Mouse (Mus musculus) T-helper 17 cell (primary cell): ENCODE measurements around the gene Rnf207.

Source experiments
- in situ Hi-C, 2 experiments: fragments of 300-600 bp; cut with MboI, MseI; formaldehyde crosslinking; loops; 1 replicate in 1 of 2; 2 replicates in 1 of 2; pipeline ENCODE4 v1.15.1; 2025; ENCODE audit warnings: high pct_unique_total_duplicates in 2 of 2

Gene Rnf207

DNA sequence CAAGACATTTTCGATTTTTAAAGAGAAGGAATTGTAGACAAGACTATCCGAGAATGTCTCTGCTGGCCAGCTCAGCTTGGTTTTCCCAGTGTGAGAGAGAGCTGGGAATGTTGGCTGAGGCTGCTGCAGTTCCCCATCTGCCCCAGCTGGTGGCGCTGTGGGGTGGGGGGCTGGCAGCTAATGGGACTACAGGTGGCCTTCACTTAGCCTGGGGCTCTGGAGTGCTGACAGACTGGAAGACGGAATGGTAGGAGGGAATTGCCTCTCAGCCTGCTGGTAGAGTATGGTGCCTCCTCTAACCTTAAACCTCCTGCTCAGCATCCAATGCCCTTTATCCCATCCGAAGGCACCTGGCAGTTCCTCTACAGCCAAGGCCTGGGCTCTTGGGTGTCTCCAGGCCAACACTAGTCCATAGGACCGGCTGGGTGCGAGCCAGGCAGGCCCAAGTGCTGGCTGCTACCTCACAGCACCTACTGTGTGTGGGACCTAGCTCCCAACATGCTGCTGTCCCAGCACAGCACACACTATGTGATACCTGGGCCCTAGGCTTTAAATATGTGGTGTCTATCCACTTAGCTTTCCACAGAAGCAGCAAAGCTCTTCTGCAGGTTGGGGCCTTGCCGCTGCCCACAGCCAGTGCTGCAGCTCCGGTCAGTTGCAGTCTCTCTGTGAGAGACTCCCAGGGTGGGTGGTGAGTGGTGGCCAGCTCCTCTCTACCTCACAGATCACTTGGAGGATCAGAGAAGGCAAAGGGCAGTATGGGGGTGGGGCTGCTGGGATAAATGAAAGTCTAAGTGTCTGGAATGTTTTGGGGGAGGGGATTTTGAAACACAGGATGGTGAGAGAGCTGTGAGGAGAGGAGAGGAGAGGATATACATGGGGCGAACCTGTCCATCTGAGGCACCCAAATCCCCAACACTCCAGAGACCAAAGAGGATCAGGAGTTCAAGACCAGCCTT lies 42.1 kb downstream of the Rnf207 start:
- in situ Hi-C loops = loop anchor here in 1 of 2 experiments (10.0 kb wide), 1 partner anchor 1868 kb away; the partner anchor contains the start of genes Trp73 and Wrap73

DNA sequence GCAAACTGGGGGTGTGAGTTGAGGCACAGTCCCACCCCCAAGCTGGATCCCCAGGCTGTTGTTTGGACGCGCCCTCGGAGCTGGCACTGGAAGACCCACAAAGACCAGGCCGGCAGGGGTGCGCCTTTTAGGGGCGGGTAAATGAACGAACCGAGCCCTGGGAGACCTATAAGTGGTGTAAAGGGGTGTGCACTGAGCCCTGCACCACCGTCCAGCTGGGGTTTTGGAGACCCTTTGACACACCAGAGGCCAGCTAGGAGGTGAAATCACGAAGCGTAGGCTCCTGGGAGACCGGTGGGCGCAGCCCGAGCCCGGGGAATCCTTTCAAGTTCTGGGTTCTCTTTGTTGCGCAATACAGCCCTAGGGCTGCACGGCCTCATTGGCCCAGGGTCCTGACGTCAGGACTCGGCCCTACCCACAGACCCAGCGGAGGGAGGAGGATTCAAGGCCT lies 44.1 kb downstream of the Rnf207 start:
- in situ Hi-C loops = loop anchor here in 1 of 2 experiments (10.0 kb wide), 1 partner anchor 1870 kb away; the partner anchor contains the start of genes Trp73 and Wrap73

DNA sequence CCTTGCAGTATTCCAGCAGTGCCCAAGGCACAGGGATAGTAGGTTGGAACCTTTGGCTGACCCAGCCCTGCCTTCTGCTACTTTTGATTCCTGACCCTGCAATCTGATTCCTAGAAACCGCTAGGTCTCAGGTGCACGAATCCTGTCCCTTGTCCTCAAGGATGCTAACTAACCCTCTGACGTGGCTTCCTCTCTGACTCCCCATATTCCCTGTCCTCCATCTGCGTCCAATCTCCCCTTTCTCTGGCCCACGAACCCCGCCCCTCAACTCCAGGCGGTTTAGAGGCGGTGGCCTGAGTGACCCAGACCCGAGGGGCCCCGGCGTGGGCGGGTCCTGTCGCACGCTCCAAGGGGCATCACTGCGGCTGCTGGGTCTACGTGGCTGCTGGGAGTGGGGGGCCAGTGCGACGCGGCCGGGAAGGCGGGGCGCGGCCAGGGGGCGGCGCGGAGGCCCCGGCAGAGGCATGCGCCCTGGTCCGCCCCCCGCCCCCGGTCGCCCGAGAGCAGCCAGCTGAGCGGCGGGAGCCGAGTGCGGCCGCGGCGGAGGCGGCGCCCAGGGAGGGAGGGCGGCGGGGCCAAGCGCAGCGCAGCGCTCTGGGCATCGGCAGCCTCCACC lies 45.1 kb downstream of the Rnf207 start, which contains the start of gene Gpr153:
Gene Gpr153, plus strand, starts transcription at position 612 of the 616 bp plus-strand sequence.
- in situ Hi-C loops = loop anchor here in 1 of 2 experiments (10.0 kb wide), 1 partner anchor 1871 kb away; the partner anchor contains the start of genes Trp73 and Wrap73

DNA sequence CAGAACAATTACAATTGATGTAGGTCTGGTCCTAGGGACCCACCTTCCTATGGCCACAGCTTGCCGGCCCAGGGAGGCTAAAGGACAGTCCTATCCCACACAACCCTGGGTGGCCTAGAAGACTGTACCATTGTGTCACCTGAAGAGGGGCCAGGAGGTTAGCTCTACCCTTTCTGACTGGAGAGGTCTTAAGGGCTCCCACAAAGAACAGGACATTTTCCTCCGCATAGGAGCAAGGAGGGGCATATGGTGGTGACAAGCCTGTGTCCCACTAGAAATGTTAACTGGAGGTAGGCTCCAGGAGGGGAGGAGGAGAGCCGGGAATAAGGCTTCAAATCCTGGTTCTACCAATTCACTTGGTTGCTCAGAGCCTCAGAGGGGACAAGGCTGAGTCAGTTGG lies 45.6 kb downstream of the Rnf207 start:
- in situ Hi-C loops = loop anchor here in 1 of 2 experiments (10.0 kb wide), 1 partner anchor 1872 kb away; the partner anchor contains the start of genes Trp73 and Wrap73

DNA sequence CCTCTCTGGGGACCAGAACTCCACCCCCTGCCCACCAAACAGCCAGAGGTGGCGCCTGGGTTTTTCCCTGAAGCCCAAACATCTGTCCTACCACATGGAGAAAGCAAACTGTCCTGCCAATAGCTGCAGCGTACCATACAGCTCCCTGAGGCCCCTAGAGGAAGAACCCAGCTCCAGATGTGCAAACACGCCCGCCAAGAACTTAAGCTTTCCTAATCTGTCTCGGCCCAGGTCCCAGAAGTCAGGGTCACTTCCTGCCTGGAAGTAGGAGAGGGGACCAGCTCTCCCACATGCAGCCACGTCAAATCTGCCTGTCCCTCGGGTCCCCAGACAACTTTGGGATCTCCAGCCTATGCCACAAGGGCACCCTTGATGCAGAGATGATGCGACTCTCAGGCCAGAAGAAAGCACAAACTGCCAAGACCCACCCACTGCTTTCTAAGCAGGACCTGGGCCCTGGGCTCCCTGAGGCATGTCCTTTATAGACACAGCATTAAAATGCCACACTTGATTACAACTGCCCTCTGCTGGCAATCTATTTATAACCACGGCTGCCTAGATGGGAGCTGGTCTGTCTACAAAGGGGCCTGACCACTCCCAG lies 46.2 kb downstream of the Rnf207 start:
- in situ Hi-C loops = loop anchor here in 1 of 2 experiments (10.0 kb wide), 1 partner anchor 1872 kb away; the partner anchor contains the start of genes Trp73 and Wrap73

DNA sequence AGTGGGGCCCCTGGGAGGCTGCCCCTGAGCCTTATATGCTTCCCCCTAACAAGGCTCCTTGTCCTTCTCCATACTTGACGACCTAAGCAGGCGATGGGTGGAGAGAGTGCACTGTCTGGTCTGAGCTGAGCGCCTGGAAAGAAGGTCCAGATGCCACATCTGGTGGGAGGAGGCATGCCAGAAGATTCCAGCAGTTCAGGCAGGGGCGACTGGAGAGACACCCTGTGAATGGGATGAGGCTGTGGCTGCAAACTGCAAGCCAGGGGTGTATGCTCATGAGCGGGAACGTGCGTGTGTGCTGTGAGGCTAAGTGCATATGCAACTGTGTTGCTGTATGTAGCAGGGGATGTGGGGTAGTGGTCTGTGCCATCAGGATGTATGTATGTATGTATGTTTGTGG lies 46.8 kb downstream of the Rnf207 start:
- in situ Hi-C loops = loop anchor here in 1 of 2 experiments (10.0 kb wide), 1 partner anchor 1873 kb away; the partner anchor contains the start of genes Trp73 and Wrap73

DNA sequence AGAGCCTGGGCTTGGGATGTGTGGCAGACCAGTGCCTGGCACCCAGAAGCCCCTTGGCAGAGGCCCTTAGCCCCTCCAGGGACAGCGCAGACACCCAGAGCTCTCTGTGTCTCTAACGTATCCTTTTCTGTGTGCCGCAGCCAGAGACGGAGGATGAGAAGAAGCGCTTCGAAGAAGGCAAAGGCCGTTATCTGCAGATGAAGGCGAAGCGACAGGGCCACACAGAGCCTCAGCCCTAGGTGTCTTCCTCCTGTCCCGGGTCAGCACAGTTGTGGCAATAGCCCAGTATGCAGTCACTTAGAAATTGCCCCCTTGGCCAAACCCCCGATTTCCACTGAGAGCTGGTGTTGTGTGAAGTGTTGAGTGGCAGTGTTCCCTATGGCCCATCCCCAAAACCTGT lies 47.5 kb downstream of the Rnf207 start:
- in situ Hi-C loops = loop anchor here in 1 of 2 experiments (10.0 kb wide), 1 partner anchor 1873 kb away; the partner anchor contains the start of genes Trp73 and Wrap73

DNA sequence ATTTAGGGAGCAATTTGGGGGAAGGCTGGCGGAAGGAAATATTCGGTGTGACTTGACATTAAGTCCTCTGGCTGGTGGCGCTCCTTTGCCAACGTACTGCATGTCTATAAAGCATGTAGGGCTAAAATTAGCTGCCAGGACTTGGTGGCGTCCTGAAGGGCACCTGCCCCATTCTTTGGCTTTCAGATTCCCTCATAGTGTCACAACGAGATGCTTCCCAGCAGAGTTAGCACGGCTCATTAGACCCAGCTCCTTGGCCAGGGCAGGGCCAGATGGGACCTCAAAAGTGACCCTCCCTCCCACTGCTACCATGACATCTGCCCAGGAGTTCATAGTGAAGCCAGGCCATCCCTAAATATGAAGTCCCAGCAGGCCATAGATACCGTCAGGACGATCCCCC lies 48.2 kb downstream of the Rnf207 start:
- in situ Hi-C loops = loop anchor here in 1 of 2 experiments (10.0 kb wide), 1 partner anchor 1874 kb away; the partner anchor contains the start of genes Trp73 and Wrap73

DNA sequence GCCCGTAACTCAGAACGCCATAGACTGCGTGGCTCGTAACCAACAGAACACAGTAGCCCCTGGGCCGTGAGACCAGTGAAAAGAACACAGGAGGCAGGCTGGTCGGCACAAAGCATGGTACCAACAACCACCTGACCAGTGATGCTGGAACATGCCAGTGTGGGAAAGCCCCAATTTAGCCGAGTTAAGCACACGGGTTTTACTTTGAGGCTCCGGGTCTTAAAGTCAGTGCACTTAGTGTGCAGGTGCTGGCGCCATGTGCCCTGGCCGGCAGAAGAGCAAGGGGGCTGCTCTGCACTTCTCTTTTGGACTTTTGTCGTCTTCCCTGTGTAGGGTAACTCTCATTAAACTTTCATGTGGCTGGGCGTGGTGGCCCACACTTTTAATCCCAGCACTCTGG lies 48.8 kb downstream of the Rnf207 start:
- in situ Hi-C loops = loop anchor here in 1 of 2 experiments (10.0 kb wide), 1 partner anchor 1875 kb away; the partner anchor contains the start of genes Trp73 and Wrap73

DNA sequence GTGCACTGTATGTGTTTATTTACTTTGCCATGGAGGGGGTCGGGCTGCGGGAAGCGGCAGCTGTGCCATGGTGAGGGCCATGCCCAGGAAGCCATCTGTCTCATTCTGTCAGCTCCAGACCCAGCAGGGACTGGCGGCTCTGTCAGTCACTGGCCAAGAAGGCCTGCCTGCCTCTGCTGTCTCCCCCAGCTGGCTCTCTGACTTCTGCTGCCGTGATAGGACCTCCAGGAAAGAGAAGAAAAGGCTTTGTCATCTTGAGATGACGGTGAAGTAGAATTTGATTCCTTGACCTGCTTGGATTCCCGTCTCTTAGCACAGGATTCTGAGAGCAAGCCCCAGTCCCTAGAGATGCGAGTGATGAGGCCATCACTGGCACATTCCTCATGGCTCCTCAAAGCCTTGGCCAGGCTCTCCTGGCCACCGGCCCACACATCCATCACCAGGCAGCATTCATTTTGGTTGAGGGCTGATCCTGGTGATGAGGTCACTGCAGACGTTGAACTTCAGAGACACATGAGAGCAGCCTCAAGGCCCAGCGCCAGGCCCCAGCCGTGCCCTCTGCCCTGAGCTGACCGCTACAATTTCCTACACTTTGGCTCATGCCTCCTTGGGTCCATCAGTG lies 50.9 kb downstream of the Rnf207 start:
- in situ Hi-C loops = no loop called here

DNA sequence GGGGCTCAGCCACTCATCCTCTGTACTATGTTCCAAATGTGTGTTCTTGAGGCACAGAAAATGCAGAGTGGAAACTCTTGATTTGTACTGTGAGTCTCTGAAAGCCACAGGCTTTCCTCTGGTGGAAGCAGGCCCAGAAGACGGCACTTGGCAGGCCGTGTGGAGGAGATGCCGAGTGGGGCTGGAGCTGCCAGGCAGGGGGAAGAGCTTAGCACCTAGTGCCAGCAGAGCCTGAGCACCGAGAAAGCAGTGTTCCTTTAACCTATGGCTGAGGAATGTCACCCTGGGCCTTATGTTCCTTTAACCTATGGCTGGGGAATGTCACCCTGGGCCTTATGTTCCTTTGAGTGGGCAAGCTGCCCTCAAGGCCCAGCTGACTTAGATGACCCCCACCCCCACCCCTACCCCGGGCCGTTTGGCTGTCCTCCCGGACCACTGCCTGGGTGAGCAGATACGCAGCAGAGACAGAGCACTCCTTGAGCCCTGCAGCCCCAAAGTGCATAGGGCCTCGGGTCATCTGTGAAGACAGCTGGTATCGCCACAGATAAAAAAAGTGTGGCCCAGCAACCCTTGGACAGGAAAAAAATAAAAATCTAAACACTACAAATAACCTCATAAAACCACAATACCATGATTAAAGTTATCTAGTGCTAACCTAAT lies 52.4 kb downstream of the Rnf207 start:
- in situ Hi-C loops = no loop called here

DNA sequence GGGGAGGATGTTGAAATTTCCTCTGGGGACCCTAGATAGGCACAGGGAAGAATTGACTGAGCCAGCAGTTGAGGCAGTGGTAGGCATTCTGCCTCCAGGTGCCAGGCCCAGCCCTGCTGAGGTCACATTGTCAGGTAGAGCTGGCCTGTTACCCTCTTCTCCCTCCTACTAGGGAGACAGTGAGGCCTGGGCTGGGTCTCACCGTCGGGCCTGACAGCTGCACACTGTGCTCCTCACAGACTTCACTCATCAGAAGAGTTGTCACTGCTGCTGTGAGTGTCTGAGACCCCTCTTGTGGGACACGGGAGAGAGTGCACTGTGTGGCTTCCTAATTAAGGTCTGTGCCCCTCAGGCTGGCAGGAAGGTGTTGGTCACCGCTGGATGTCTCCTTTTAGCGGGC lies 53.0 kb downstream of the Rnf207 start:
- in situ Hi-C loops = no loop called here

DNA sequence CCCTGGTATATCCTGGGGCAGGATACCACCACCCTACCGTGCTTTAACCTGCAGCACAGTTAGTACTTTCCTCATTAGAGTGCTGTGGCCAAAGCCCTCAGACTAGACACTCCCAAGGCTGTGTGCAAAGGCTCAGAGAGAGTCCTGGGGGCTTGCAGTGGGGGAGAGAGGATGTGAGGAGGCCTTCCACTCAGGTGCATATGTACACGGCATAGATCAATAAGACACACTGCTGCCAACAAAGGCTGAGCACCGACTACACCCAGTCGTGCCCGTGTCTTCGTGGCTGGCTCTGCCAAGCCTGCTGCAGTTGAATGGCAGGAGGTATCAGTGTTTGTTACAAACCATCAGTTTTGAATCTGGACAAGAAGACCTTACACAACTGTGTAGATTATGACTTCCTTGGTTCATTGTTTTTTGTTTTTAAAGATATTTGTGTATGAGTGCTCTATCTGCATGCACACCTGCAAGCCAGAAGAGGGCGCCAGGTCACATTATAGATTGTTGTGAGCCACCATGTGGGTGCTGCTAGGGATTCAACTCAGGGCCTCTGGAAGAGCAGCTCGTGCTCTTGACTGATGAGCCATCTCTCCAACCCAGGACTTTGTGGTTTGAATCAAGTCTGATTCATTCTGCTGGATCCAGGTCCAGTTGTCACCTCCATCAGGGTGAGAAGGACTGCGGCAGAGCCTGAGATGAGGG lies 53.8 kb downstream of the Rnf207 start:
- in situ Hi-C loops = loop anchor here in 1 of 2 experiments (5.0 kb wide), 1 partner anchor 53 kb away; no protein-coding TSS in a partner anchor

DNA sequence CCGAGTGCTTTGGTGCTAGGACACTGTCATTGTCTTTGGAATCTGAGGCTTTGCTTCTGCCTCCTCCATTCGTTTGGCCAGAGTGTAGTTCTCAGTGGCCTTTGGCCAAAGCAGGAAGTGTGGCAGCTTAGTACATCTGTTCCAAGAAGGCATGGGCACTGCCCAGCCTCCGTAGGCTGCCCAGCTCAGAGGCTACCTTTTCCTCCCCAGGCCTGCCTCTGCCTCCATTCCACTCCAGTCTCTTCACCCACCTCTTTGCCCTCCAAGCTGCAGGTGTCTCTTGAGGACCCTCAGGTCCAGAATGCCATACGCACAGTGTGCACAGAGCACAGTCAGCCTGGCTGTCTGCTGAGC lies 54.6 kb downstream of the Rnf207 start:
- in situ Hi-C loops = loop anchor here in 1 of 2 experiments (5.0 kb wide), 1 partner anchor 52 kb away; no protein-coding TSS in a partner anchor

DNA sequence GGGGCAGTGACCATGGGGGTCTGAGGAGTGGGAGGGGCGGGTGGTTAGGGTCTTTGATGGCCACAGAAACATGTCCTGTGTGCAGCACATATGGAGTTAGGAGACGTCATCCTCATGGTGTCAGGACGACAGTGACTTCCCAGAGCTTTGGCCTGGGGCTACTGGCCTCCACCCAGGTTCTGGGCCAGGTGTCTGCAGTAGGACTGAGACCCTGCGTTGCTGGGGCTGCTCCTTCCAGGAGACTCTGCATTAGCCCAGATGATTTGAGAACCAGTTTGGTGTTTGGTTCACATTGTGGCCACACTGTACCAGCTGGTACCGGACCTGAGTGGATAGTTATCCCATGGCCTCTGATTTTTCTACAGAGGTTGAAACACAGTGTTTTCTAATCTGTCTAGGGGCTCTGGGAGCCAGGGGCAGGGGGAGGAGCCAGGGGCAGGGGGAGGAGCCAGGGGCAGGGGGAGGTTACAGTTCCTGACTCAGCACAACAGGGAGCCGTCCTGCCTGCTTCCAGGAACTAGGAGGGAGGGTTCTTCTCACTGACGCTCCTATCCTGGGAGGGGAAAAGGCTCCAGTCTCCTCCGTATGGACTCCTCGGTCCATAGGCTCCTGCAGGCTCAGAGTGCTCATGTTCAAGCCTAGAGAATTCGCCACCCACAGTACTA lies 55.1 kb downstream of the Rnf207 start:
- in situ Hi-C loops = loop anchor here in 1 of 2 experiments (5.0 kb wide), 1 partner anchor 51 kb away; no protein-coding TSS in a partner anchor

DNA sequence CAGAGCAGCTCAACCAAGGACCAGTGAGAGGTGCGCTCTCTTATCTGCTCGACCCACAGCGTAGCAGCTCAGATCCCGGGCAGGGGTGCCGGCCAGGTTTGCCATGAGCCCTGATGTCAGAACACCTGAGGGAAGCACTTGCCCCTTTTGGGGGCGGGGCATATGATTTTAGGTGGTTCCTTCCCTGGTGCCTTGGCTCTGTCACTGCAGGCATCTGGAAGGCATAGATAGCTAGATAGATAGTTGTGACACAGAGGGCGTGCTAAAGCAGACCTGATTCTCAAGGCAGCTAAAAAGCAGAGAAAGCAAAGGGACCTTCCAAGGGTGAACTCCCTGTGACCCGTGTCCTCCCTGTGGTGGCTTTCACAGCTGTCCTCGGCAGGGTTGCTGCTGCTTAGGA lies 55.7 kb downstream of the Rnf207 start:
- in situ Hi-C loops = loop anchor here in 1 of 2 experiments (5.0 kb wide), 1 partner anchor 51 kb away; no protein-coding TSS in a partner anchor

DNA sequence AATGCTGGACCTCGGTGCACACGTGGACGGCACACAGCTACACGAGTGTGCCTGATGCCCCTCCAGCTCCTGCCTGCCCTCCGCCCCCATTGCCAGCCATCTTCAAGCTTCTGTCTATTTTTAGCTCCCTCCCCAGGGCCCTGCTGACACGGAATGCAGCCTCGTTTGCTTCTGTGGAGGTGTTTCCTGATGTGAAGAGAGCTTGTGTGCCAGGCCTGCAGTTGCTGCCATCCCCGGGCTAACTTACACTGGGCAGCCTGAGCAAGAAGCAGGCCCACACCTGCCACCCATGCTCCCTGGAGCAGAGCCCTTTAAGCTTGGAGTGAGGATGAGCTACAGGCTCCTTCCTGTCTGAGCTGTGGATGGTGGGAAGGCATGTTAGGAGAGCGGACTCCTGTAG lies 56.6 kb downstream of the Rnf207 start:
- in situ Hi-C loops = loop anchor here in 1 of 2 experiments (5.0 kb wide), 1 partner anchor 50 kb away; no protein-coding TSS in a partner anchor

DNA sequence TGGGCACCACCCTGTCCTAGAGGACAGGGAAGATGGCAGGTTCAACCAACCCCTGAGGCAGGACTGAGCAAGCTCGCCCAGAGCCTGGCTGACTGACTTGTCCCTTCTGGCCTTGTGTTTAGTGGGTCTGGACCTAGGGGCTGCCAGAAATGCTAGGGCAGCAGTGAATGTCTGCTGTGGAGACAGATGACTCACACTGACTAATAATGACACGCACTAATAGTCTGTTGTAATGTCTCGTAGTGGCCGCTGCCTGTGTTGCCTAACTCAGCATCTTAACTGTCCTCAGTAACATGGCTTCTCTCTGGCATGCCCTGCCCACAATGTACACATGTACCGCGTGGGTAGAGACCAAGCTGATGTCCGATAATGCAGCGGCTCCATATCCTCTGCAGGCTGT lies 58.3 kb downstream of the Rnf207 start:
- in situ Hi-C loops = loop anchor here in 1 of 2 experiments (5.0 kb wide), 1 partner anchor 48 kb away; no protein-coding TSS in a partner anchor

DNA sequence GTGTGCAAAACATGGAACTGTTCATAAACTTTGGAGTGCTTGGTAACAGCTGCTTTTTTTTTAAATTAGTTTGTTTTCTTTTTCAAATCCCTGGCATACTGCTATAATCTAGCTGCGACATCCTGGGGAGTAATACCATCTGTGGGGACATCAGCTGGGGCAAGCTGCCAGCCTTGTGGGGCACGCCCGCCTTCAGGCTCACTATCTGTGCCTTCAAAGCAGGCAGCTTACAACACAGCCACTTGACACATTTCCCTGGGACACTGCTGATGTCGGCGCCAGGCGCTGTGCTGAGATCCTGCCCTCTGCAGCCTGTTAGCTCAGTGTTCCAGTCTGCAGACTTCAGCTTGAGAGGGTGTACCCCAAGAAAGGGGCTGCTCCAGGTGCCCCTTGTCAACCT lies 61.7 kb downstream of the Rnf207 start:
- in situ Hi-C loops = no loop called here
